Mouse (Mus musculus): Measurements from ENCODE around the gene Lama2. TPM values are rescaled to one million over a fixed set of nuclear protein-coding genes. Genes with fewer than 3 reads are reported as not detected.

Gene Lama2
- polyA plus RNA-seq (2012; rRNA removed): 1.4 and 3.3 TPM in 2 replicates

GRCm38 (mm10) chr10:27619658-27620057 is at the start of gene Lama2:
Gene Lama2, minus strand, starts transcription at chr10:27619758.

Measured in stomach, adult 2 months (tissue).